Mouse (Mus musculus) myocyte (in vitro differentiated cells): ENCODE results near the gene Krtap29-1. TPM values are rescaled to one million over a fixed set of nuclear protein-coding genes. Genes with fewer than 3 reads are reported as not detected.

Source experiments
- H3K27me3 ChIP-seq: one replicate; pipeline ENCODE4 v1.6.1; 2011; ENCODE audit not compliant: control insufficient read depth, insufficient read depth, insufficient read length
- H3K36me3 ChIP-seq: one replicate; pipeline ENCODE4 v1.6.1; 2011; ENCODE audit not compliant: control insufficient read depth, insufficient read depth
- H3K4me2 ChIP-seq: one replicate; pipeline ENCODE4 v1.6.1; 2011; ENCODE audit warnings: low read depth, control low read depth
- H3K4me3 ChIP-seq: one replicate; pipeline ENCODE4 v1.5.1; 2011; ENCODE audit warnings: mild to moderate bottlenecking, control low read depth, moderate library complexity
- H3K79me2 ChIP-seq: one replicate; pipeline ENCODE4 v1.6.1; 2011; ENCODE audit not compliant: control insufficient read depth, insufficient read depth
- H3ac ChIP-seq: one replicate; pipeline ENCODE4 v1.6.1; 2011; ENCODE audit not compliant: control insufficient read depth, insufficient read length
- MYOD1 ChIP-seq, 3 experiments: IDR thresholded peaks; one replicate each; pipeline ENCODE4 v1.6.1; 2011; ENCODE audit warnings: control low read depth in 2 of 3, low read depth in 2 of 3, mild to moderate bottlenecking in 2 of 3, moderate library complexity in 1 of 3; ENCODE audit not compliant: insufficient read length in 2 of 3, control insufficient read depth in 1 of 3
- POLR2A ChIP-seq: IDR thresholded peaks from one replicate; pipeline ENCODE4 v1.6.1; 2011; ENCODE audit warnings: low read depth, mild to moderate bottlenecking, control low read depth, moderate library complexity; ENCODE audit not compliant: insufficient read length
- polyA plus RNA-seq: library from polyadenylated mRNA; unstranded; fragments of >200 nt; fragmentation: generic; extraction: Trizol; gene quantifications from one replicate; pipeline ENCODE4 v1.2.1, GENCODE M21; 2012; ENCODE audit warnings: missing spikeins

Krtap29-1 gene
- polyA plus RNA-seq, 1 experiment = not detected

DNA sequence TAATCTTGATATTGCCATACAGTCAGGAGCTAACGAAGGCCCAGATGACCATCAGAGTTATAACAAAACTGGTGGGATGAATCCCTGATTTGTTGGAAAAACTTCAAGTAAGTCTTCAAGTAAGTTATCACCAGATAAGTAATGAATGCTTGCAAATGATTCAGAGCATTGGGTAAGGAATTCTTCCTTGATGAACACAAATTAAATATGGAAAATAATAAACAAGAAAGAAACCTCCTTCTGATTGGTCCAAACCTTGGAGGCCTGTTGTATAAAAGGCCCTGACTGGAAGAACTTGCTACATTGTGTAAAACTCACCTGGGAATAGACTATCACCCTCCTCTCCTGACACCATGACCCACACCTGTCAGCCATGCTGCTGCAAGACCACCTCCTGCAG, 42.9 kb downstream of the Krtap29-1 start, which contains the start of gene Krtap31-2:
Krtap31-2 (plus strand) TSS at position 301 of the 400 bp plus-strand sequence.
- Histone ChIP-seq H3K4me2 (no peak within 1 kb of the TSS), H3K27me3 (no peaks in the 10 kb centered on the region), H3ac (no peak within 1 kb of the TSS), H3K36me3 (no peaks in the 10 kb centered on the region), H3K79me2 (no peaks in the 10 kb centered on the region), H3K4me3 (no peak within 1 kb of the TSS)
- TF ChIP-seq POLR2A = no peak
- no peak for TF ChIP-seq MYOD1 (IDR thresholded peaks at IDR 0.05; ENCODE audit: control insufficient read depth in 1 of 3, insufficient read length in 2 of 3, low read depth in 2 of 3)

Other genes starting within 250 kb of the Krtap29-1 start
- gene Gm14180, start 244.8 kb downstream of the Krtap29-1 start, polyA plus RNA-seq = not detected
- gene Gm11595, start 206.1 kb downstream of the Krtap29-1 start, polyA plus RNA-seq = not detected
- gene Krtap4-8, start 198.3 kb downstream of the Krtap29-1 start, polyA plus RNA-seq = not detected
- gene Krtap4-9, start 193.9 kb downstream of the Krtap29-1 start, polyA plus RNA-seq = not detected
- not detected for gene Gm11596, start 185.6 kb downstream of the Krtap29-1 start, polyA plus RNA-seq
- gene Gm11569, start 180.1 kb downstream of the Krtap29-1 start, polyA plus RNA-seq = not detected
- gene Gm11554, start 174.6 kb downstream of the Krtap29-1 start, polyA plus RNA-seq = not detected
- not detected for gene Krtap4-13, start 169.2 kb downstream of the Krtap29-1 start, polyA plus RNA-seq
- not detected for gene Gm11564, start 163.4 kb downstream of the Krtap29-1 start, polyA plus RNA-seq
- gene 2300003K06Rik, start 141.0 kb downstream of the Krtap29-1 start, polyA plus RNA-seq = not detected
- not detected for gene Krtap4-16, start 127.4 kb downstream of the Krtap29-1 start, polyA plus RNA-seq
- not detected for gene Gm11568, start 121.1 kb downstream of the Krtap29-1 start, polyA plus RNA-seq
- gene Gm11559, start 114.6 kb downstream of the Krtap29-1 start, polyA plus RNA-seq = not detected
- gene Krtap9-1, start 105.7 kb downstream of the Krtap29-1 start, polyA plus RNA-seq = not detected
- gene Gm11567, start 99.9 kb downstream of the Krtap29-1 start, polyA plus RNA-seq = not detected
- gene Krtap31-1, start 71.1 kb downstream of the Krtap29-1 start, polyA plus RNA-seq = not detected
- gene Gm11565, start 64.3 kb downstream of the Krtap29-1 start, polyA plus RNA-seq = not detected
- not detected for gene Krtap31-2, start 42.8 kb downstream of the Krtap29-1 start, polyA plus RNA-seq
- gene Krtap9-5, start 30.6 kb downstream of the Krtap29-1 start, polyA plus RNA-seq = not detected
- gene Krtap16-1, start 7.5 kb upstream of the Krtap29-1 start, polyA plus RNA-seq = not detected
- not detected for gene Krtap17-1, start 14.9 kb upstream of the Krtap29-1 start, polyA plus RNA-seq
- not detected for gene Krt33a, start 37.2 kb upstream of the Krtap29-1 start, polyA plus RNA-seq
- 0.06 TPM for gene Krt33b, start 50.8 kb upstream of the Krtap29-1 start, polyA plus RNA-seq
- gene Krt34, start 62.5 kb upstream of the Krtap29-1 start, polyA plus RNA-seq = not detected
- 0.89 TPM for gene Krt31, start 71.5 kb upstream of the Krtap29-1 start, polyA plus RNA-seq
- not detected for gene Krt32, start 109.2 kb upstream of the Krtap29-1 start, polyA plus RNA-seq
- gene Krt35, start 117.2 kb upstream of the Krtap29-1 start, polyA plus RNA-seq = not detected
- gene Krt36, start 126.6 kb upstream of the Krtap29-1 start, polyA plus RNA-seq = not detected
- 2.9 TPM for gene Krt13, start 142.5 kb upstream of the Krtap29-1 start, polyA plus RNA-seq
- 0.02 TPM for gene Krt15, start 156.9 kb upstream of the Krtap29-1 start, polyA plus RNA-seq
- gene Krt19, start 169.6 kb upstream of the Krtap29-1 start, polyA plus RNA-seq = 0.85 TPM
- not detected for gene Krt9, start 214.2 kb upstream of the Krtap29-1 start, polyA plus RNA-seq
- 9.9 TPM for gene Krt14, start 228.5 kb upstream of the Krtap29-1 start, polyA plus RNA-seq